Mouse (Mus musculus) ES-Bruce4 (cell line): ENCODE measurements around the gene Apba2.

ENCODE experiments used
- CTCF ChIP-seq: IDR thresholded peaks from one replicate; pipeline ENCODE4 v1.8.1; 2011; ENCODE audit warnings: low read depth, low read length
- EP300 ChIP-seq: IDR thresholded peaks from 2 replicates; pipeline ENCODE4 v1.6.1; 2011; ENCODE audit warnings: low read depth, low read length; ENCODE audit not compliant: insufficient read depth

DNA sequence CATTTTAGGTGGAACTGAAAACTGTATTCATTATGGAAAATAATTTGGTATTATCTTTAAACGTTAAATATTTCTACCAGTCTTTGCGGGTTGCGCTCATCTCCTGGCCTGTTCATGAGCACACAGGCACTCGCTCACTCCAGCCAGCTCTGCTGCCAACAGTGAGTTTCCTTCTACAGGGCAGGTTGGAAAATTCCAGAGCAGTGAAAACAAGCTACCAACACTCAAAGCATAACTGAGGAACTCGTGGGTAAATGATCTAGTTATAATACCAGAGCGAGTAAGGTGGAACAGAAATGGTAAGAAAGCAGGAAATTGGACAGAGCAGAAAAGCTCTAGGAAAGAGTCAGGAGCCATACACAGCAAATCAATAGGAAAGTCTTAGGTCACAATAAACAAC lies 294.0 kb downstream of the Apba2 start:
- TF ChIP-seq CTCF (no peak), EP300 (no peak)
